Comparison of ENCODE assay signal across 9 mouse cellular contexts in the genomic region with DNA sequence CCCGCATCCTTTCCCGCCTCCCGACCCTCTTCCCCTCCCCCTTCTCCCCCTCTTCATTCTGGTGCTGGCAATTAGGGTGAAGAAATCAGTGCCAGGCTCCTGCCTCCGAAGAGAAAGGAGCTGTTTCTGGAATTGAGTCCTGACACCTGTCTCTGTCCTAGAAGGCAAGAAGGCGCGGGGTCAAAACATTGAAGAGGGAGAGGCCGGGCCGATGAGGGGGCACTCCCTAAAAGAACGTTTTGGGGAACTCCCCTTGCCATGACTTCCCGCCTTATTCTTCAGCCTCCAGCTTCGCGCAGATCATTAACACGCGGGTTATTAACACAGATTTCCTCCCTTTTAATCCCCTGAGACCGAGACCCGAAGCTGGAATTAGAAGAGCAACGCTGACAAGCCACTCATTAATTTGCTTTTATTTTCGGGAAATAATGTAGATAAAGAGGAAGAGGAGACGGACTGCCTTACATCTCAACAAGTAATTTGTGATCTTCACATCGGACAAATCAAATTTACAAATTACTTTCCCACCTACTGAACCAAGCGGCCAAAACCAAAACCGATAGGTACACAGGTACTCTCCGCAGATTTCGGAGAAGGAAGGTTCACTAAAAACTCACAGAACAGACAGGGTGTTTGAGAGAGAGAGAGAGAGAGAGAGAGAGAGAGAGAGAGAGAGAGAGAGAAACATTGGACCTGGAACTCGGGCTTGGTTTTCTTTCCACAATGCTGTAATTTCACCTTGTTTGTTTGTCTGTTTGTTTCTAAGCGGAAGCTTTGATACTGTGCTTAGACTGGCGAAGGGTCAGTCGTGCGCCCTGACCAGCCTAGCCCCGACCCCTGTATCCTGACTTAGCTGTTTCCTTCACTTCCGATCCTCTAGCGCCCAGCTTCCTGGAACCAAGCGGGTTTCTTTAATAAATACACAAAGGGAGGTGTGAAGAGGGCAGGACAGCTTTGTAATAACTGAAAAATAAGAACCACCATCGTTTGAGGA. TPM values are rescaled to one million over a fixed set of nuclear protein-coding genes. Genes with fewer than 3 reads are reported as not detected.
A peak's percentile ranks its signal among the peaks of the same experiment; 100 is the strongest.
DNase-seq lines count a peak whose midpoint lies in the region; ATAC-seq lines count a peak whose summit lies in the region.
"Had no signal": no experiment of that assay in that cellular context is flagged by ENCODE, and none has a peak within 500 bp of the region (broad histone marks: within the 10 kb centered on the region; RNA-seq: fewer than 3 reads in every experiment).

No protein-coding gene starts in this region.

- intact Hi-C loops in heart, postnatal 10 days (cut with DNase I) = loop anchor here (10.0 kb wide), 1 partner anchor 210 kb away; no protein-coding TSS in a partner anchor

- H3K36me3 ChIP-seq in neural tube, embryonic 15.5 days = no peaks in the 10 kb centered on the region
- H3K36me3 ChIP-seq in forebrain, embryonic 12.5 days (replicated peaks) = peaks cover 12% of the 10 kb centered on the region; the same call in 1 of the 2 replicates
- no peaks in the 10 kb centered on the region for H3K36me3 ChIP-seq in neural tube, embryonic 11.5 days (ENCODE audit: control insufficient read depth, insufficient read depth, low read length)

- H3K9ac ChIP-seq in neural tube, embryonic 15.5 days (replicated peaks) = no peak overlapping the region
- H3K9ac ChIP-seq in forebrain, embryonic 12.5 days = peak overlapping the region; percentile 97
- no peak overlapping the region for H3K9ac ChIP-seq in neural tube, embryonic 11.5 days (ENCODE audit: low read length)

- no peak overlapping the region for H3K4me2 ChIP-seq in neural tube, embryonic 15.5 days
- H3K4me2 ChIP-seq in forebrain, embryonic 12.5 days = peak overlapping the region; percentile 78
- no peak overlapping the region for H3K4me2 ChIP-seq in neural tube, embryonic 11.5 days (ENCODE audit: low read depth)

- peaks cover 9% of the 10 kb centered on the region for H3K4me1 ChIP-seq in neural tube, embryonic 15.5 days
- peaks cover 57% of the 10 kb centered on the region for H3K4me1 ChIP-seq in forebrain, embryonic 12.5 days
- peaks cover 4% of the 10 kb centered on the region; the same call in 1 of the 2 replicates for H3K4me1 ChIP-seq in neural tube, embryonic 11.5 days (ENCODE audit: control insufficient read depth, insufficient read depth, low read length)

- WGBS in neural tube, embryonic 15.5 days = under 1% methylated on average over 34 of the region's 34 CpGs
- 4% methylated on average over 34 of the region's 34 CpGs for WGBS in forebrain, embryonic 12.5 days
- 1% methylated on average over 34 of the region's 34 CpGs for WGBS in neural tube, embryonic 11.5 days

- H3K4me3 ChIP-seq in neural tube, embryonic 15.5 days (replicated peaks) = no peak overlapping the region
- H3K4me3 ChIP-seq in forebrain, embryonic 12.5 days (replicated peaks) = peak overlapping the region; percentile 79
- H3K4me3 ChIP-seq in neural tube, embryonic 11.5 days (ENCODE audit: low read depth, low read length) = no peak overlapping the region

- H3K27me3 ChIP-seq in neural tube, embryonic 15.5 days (replicated peaks) = peaks cover 83% of the 10 kb centered on the region
- H3K27me3 ChIP-seq in forebrain, embryonic 12.5 days = peaks cover 55% of the 10 kb centered on the region
- peaks cover 87% of the 10 kb centered on the region for H3K27me3 ChIP-seq in neural tube, embryonic 11.5 days (ENCODE audit: control insufficient read depth, insufficient read depth, low read length)

- no peak for ATAC-seq in neural tube, embryonic 15.5 days (ENCODE audit: low FRiP score)
- peak; percentile 17; the same call in 1 of the 2 replicates for ATAC-seq in forebrain, embryonic 12.5 days (ENCODE audit: low FRiP score)
- ATAC-seq in neural tube, embryonic 11.5 days (ENCODE audit: insufficient read depth, low FRiP score, low TSS enrichment) = no peak

- DNase-seq in heart, postnatal 10 days = peak; percentile 26 to 35
- DNase-seq in heart, adult 8-10 months (ENCODE audit: low spot score) = no peak
- peak; percentile 64 for DNase-seq in neural tube, embryonic 10.5 days (ENCODE audit: extremely low spot score, low spot score)
- DNase-seq in neural tube, embryonic 11.5 days (ENCODE audit: low spot score) = peak; percentile 48
- no peak for DNase-seq in thymus, postnatal 36 days
- DNase-seq in adrenal gland, adult 18-20 months (ENCODE audit: low spot score in 2 of 2) = no peak

- no peak overlapping the region for H3K27ac ChIP-seq in neural tube, embryonic 15.5 days (replicated peaks)
- H3K27ac ChIP-seq in forebrain, embryonic 12.5 days = peak overlapping the region; percentile 86
- H3K27ac ChIP-seq in neural tube, embryonic 11.5 days (ENCODE audit: low read depth, low read length) = no peak overlapping the region

- no peaks in the 10 kb centered on the region for H3K9me3 ChIP-seq in neural tube, embryonic 15.5 days (replicated peaks)
- H3K9me3 ChIP-seq in forebrain, embryonic 12.5 days = no peaks in the 10 kb centered on the region
- H3K9me3 ChIP-seq in neural tube, embryonic 11.5 days (ENCODE audit: control insufficient read depth, low read length) = no peaks in the 10 kb centered on the region

RNA-seq across cellular contexts. Expression of gene Otx1, which starts 8.0 kb away (rescaled TPM):
- total RNA-seq in heart, postnatal 10 days (2021) = not detected
- not detected for total RNA-seq in heart, adult 8-10 months (2022)
- not detected in 2 replicates for polyA plus RNA-seq in neural tube, embryonic 15.5 days (2015; fragmentation: Nextera tagmentation; extraction: Ambion mirVana)
- polyA plus RNA-seq in forebrain, embryonic 12.5 days (2016; fragmentation: Nextera tagmentation; extraction: Ambion mirVana) = 34.2 and 34.9 TPM in 2 replicates
- not detected in 2 replicates for polyA plus RNA-seq in neural tube, embryonic 11.5 days (2014; fragmentation: Nextera tagmentation; extraction: Ambion mirVana)
- not detected for total RNA-seq in adrenal gland, adult 18-20 months (2021)
- total RNA-seq: liver, adult 2 months had no signal
- polyA plus RNA-seq: liver, adult 2 months had no signal

Comparison
In these comparisons a context has a peak if more than half of its experiments do, and no peak if none do; other contexts are left out.
1. DNase-seq: peak in heart, postnatal 10 days (2 of 2), neural tube, embryonic 10.5 days (single experiment) and neural tube, embryonic 11.5 days (single experiment); none in heart, adult 8-10 months (single experiment), thymus, postnatal 36 days (0 of 2) and adrenal gland, adult 18-20 months (0 of 2).